Mouse (Mus musculus) megakaryocyte, embryonic 14.5 days (primary cell): ENCODE measurements around the gene Adamtsl1. TPM values are rescaled to one million over a fixed set of nuclear protein-coding genes. Genes with fewer than 3 reads are reported as not detected.

ENCODE experiments used
- H3K27me3 ChIP-seq: replicated peaks from 2 replicates; pipeline ENCODE3; 2012; ENCODE audit warnings: inconsistent platforms
- H3K36me3 ChIP-seq: replicated peaks from 2 replicates; pipeline ENCODE3; 2012; ENCODE audit warnings: low read length, inconsistent platforms, mixed read lengths
- H3K4me1 ChIP-seq: 2 replicates; pipeline ENCODE4 v1.6.1; 2012; ENCODE audit warnings: inconsistent platforms
- H3K4me3 ChIP-seq: replicated peaks from 2 replicates; pipeline ENCODE3; 2012; ENCODE audit warnings: moderate library complexity, mild to moderate bottlenecking, inconsistent platforms
- H3K9me3 ChIP-seq: 2 replicates; pipeline ENCODE4 v1.6.1; 2012; ENCODE audit warnings: inconsistent platforms
- FLI1 ChIP-seq: IDR thresholded peaks from 2 replicates; pipeline ENCODE4 v1.6.1; 2012; ENCODE audit warnings: low read length, inconsistent platforms, mixed read lengths
- GATA1 ChIP-seq: IDR thresholded peaks from 3 replicates; pipeline ENCODE4 v1.6.1; 2012; ENCODE audit warnings: mixed read lengths, low read length, inconsistent platforms, borderline replicate concordance
- polyA plus RNA-seq: library from polyadenylated mRNA; stranded (reverse); fragments of >175 nt; gene quantifications from 2 replicates; pipeline ENCODE4 v1.2.3, GENCODE M21; 2012; ENCODE audit warnings: low replicate concordance; ENCODE audit not compliant: insufficient read depth

Adamtsl1 gene
- polyA plus RNA-seq, 1 experiment = 0.44 TPM

DNA sequence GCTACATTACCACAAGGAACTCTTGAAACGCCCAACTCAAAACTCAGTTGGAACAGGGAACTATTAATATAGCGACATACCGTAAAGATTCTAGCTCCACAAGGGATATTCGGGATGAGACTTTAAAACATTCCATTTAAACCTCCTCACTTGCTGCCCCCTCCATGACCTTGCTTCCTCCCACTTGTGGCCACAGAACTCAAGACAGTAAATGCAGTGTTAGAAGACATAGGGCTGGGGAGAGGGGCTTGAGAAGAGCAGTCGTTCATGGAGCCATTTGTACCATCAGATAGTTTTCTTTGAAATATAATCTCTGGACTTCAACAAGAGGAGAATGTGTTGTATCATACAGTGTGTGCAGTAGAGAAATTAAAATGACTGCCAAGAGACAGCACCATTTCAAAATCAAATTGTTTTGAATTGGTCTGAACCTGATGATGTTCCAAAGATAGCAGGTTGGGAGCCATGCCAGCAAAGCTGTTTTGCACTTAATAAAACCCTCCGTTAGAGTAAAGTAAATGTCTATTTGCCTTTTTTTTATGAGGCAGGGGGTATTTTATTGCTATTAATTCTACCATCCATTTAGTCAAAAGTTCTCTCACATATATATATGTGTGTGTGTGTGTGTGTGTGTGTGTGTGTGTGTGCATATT is 759.9 kb downstream of the Adamtsl1 start:
- peaks cover 7% of the 10 kb centered on the region; the same call in 1 of the 2 replicates for H3K9me3 ChIP-seq
- no peak for TF ChIP-seq GATA1
- no peak for TF ChIP-seq FLI1
- H3K36me3 ChIP-seq = no peaks in the 10 kb centered on the region
- H3K4me3 ChIP-seq = no peak overlapping the region
- no peaks in the 10 kb centered on the region for H3K27me3 ChIP-seq
- no peaks in the 10 kb centered on the region for H3K4me1 ChIP-seq

- no peak overlapping the region for H3K4me3 ChIP-seq
- no peak for TF ChIP-seq FLI1
- no peak for TF ChIP-seq GATA1
- H3K27me3 ChIP-seq = no peaks in the 10 kb centered on the region
Measured at GRCm38 (mm10) chr4:86274663-86275062, 760.7 kb downstream of the Adamtsl1 start.

GRCm38 (mm10) chr4:86276021-86276813 is 762.2 kb downstream of the Adamtsl1 start:
- no peaks in the 10 kb centered on the region for H3K4me1 ChIP-seq
- H3K9me3 ChIP-seq = peaks cover 7% of the 10 kb centered on the region; the same call in 1 of the 2 replicates
- no peak overlapping the region for H3K4me3 ChIP-seq
- no peaks in the 10 kb centered on the region for H3K27me3 ChIP-seq
- H3K36me3 ChIP-seq = no peaks in the 10 kb centered on the region
- no peak for TF ChIP-seq GATA1
- TF ChIP-seq FLI1 = no peak

More at GRCm38 (mm10) chr4:86274663-86275062, 760.7 kb downstream of the Adamtsl1 start:
- Histone ChIP-seq H3K4me1 (no peaks in the 10 kb centered on the region), H3K9me3 (peaks cover 7% of the 10 kb centered on the region; the same call in 1 of the 2 replicates), H3K36me3 (no peaks in the 10 kb centered on the region)

DNA sequence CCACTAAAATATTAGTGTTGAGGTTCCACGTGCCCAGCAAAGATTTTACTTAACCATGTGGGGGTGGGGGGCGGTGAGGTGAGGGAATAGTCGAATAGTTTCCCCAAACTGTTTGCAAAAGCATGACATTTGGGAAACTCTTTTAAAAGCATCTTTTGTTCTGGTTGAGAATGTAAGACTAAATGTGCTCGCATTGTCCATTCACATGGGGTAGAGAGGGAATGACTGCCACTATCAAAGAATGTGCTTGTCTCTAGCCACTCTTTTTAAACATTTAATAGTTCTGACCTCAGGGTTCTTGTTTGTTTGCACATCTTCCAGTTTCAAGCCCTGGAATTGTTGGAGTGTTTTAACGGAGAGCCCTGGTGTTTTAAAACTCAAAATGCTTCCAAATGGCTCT is 764.6 kb downstream of the Adamtsl1 start:
- no peak overlapping the region for H3K4me3 ChIP-seq
- no peaks in the 10 kb centered on the region for H3K4me1 ChIP-seq
- TF ChIP-seq GATA1 = no peak
- no peak for TF ChIP-seq FLI1
- H3K36me3 ChIP-seq = no peaks in the 10 kb centered on the region
- H3K27me3 ChIP-seq = no peaks in the 10 kb centered on the region
- H3K9me3 ChIP-seq = peaks cover 7% of the 10 kb centered on the region; the same call in 1 of the 2 replicates

DNA sequence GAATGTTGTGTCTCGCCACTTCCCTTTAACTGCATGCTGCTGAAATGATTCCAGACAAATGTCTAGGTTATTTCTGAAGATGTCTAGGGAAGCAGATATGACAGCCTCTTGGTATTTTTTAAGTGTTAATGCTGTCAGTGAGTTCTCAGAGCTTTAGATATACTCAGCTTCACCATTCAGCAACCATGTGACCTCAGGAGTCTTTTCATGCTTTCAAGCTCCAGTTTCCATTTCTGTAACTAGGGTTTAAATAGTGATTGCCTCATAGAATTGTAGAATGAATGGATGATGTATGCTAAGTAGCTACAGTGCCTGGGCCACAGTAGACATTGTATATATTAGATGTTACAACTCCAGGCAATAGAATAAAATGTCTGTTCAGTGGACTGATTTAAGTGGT is 772.6 kb downstream of the Adamtsl1 start:
- Histone ChIP-seq H3K4me1 (no peaks in the 10 kb centered on the region), H3K27me3 (no peaks in the 10 kb centered on the region), H3K9me3 (0 out of 2 replicates have a peak, but pooled peaks cover 9% of the 10 kb centered on the region), H3K36me3 (no peaks in the 10 kb centered on the region), H3K4me3 (no peak overlapping the region)
- TF ChIP-seq FLI1 = no peak
- TF ChIP-seq GATA1 = no peak

DNA sequence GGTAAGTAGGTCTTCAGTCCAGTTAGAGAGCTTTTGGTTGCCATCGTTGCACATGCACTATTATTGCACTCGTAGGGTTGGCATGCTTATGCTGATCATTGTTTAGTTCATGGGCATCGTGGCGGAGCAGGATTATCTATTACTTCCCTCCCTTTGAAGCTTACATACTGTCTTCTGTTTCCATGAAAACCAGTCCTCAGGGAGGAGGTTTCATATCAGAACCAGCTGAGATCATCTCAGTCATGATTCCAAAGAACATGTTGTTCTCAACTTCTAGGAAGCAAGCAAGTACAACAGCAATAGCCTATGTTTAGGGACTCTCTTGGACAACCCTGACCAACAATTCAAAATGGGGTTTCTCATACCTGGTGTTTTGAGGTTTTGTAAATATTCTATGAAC is 774.3 kb downstream of the Adamtsl1 start:
- Histone ChIP-seq H3K4me1 (no peaks in the 10 kb centered on the region), H3K9me3 (0 out of 2 replicates have a peak, but pooled peaks cover 9% of the 10 kb centered on the region), H3K36me3 (no peaks in the 10 kb centered on the region), H3K4me3 (no peak overlapping the region), H3K27me3 (no peaks in the 10 kb centered on the region)
- TF ChIP-seq GATA1 (no peak), FLI1 (no peak)

DNA sequence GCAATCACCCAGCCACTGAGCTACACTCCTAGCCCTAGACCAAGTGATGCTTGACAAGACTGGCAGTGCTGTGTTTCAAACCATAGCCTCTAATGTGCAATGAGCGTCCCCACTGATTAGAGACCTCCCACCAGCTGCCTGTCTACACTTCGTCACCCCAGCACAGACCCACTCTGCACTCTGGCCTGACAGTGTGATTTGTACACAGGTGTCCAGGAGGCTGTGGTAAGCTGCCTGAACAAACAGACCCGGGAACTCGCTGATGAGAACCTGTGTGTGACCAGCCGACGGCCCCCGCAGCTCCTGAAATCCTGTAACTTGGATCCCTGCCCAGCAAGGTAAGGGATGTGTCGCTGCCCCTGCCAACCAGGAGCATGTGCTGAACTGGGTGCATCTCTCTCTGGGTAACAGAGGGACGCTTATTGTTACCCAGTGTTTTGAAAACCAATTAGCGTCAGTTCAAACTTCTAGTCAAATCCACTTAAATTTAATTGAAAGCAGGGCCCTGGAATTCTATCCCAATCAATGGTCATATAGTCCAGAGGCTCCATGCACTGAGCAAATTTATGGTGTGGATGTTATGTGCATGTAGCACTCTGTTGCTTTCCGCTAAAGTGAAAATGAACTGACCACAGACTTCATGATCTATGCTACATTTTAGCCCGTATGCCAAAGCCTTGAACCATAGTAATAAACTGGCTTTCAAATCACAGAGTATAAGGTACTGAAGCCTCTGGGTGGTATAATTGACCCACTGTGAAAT is 775.7 kb downstream of the Adamtsl1 start:
- TF ChIP-seq GATA1 (no peak), FLI1 (no peak)
- Histone ChIP-seq H3K36me3 (no peaks in the 10 kb centered on the region), H3K27me3 (no peaks in the 10 kb centered on the region), H3K4me3 (no peak overlapping the region), H3K9me3 (0 out of 2 replicates have a peak, but pooled peaks cover 6% of the 10 kb centered on the region), H3K4me1 (no peaks in the 10 kb centered on the region)

DNA sequence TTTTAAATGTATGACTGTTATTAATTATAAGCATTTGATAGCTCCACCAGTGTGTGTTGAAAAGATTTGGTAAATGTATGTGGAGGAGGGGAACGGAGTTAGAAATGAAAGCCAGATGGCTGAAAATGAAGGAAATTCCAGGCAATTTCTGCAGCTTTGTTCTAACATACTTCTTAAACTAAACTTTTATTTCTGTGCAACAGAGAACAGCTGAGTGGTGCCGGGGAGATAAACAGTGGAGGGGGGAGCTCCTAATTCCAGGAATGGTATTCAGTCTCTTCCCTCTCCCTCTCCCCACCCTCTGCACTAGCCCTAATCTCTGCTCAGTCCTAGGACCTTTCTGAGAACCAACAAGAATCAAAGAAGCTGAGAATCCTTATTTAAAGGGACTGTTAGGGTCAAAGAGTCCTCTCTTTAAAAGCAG is 780.9 kb downstream of the Adamtsl1 start:
- no peaks in the 10 kb centered on the region for H3K4me1 ChIP-seq
- H3K4me3 ChIP-seq = no peak overlapping the region
- H3K36me3 ChIP-seq = no peaks in the 10 kb centered on the region

GRCm38 (mm10) chr4:86301469-86301868 is 787.5 kb downstream of the Adamtsl1 start:
- Histone ChIP-seq H3K4me3 (no peak overlapping the region), H3K36me3 (no peaks in the 10 kb centered on the region), H3K4me1 (no peaks in the 10 kb centered on the region), H3K9me3 (no peaks in the 10 kb centered on the region), H3K27me3 (no peaks in the 10 kb centered on the region)
- no peak for TF ChIP-seq FLI1
- no peak for TF ChIP-seq GATA1

More for the DNA sequence above, 780.9 kb downstream of the Adamtsl1 start:
- Histone ChIP-seq H3K9me3 (no peaks in the 10 kb centered on the region), H3K27me3 (no peaks in the 10 kb centered on the region)
- no peak for TF ChIP-seq FLI1
- TF ChIP-seq GATA1 = no peak

- Histone ChIP-seq H3K4me1 (no peaks in the 10 kb centered on the region), H3K9me3 (no peaks in the 10 kb centered on the region), H3K4me3 (no peak overlapping the region), H3K36me3 (no peaks in the 10 kb centered on the region), H3K27me3 (no peaks in the 10 kb centered on the region)
- no peak for TF ChIP-seq FLI1
- TF ChIP-seq GATA1 = no peak
Measured at GRCm38 (mm10) chr4:86302095-86302494, 788.1 kb downstream of the Adamtsl1 start.
